Mouse (Mus musculus): Measurements from ENCODE around the gene Olfr845. TPM values are rescaled to one million over a fixed set of nuclear protein-coding genes. Genes with fewer than 3 reads are reported as not detected.

Olfr845 gene
- not detected for polyA plus RNA-seq (2017; shearing (Covaris generic))

DNA sequence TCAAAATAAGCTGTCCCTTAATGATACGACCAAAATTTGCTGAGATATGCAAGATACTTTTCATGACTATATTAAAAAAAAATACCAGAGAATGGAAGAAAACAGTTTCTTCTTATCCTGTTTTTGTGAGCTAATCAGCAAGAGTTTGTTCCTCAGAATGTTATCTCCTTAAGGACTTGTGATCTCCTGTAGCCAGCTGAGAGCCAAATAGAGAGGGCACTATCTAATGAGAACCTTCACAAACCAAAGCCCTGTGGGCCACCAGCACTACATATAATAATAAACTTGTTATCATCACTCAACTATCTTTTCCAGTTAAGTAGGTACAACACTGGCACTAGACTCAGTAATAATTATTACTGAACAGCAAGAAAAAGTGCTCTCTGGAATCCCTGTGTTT, at the start of gene Olfr845:
Gene Olfr845 (plus strand): TSS at position 301 of the 400 bp plus-strand sequence.

DNA sequence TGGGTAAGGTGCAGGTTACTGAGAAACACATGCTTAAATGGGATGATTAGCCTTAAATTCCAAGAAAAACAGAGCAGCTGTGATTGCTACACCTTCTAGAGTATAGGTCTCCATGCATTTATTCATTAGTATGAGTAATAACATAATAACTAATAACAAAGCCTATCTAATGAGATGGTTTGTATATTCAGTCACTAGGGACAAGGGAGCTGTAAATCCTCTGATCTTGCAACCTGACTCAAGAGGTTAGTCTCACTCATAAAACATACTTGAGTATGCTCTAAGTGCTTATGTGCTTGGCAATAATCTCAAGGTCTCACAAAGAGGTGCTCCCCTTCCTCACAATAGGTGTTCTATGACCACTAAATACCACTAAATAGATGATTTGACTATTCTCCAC, 20.2 kb upstream of the Olfr845 start, which contains the start of gene Olfr844:
Gene Olfr844 (plus strand): TSS at position 301 of the 400 bp plus-strand sequence.

DNA sequence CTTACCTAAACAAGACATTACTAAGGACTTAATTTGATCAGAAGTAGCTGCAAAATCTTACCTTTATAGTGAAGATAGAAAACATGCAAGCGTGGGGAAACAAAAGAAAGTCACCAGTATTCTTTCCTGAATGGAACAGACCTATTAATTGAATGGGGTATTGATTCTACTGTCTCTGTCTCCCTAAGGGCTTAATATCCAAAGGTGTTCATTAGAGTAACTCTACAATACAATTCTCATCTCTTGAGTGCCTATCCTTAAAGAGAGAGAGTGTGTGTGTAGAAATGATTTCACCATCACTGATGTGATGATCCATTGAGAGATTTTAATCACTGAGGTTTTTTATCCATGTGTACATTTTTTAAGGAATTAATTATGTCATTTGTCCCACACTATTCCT, 27.6 kb downstream of the Olfr845 start, which contains the start of gene Olfr846:
Gene Olfr846 (minus strand): TSS at position 101 of the 400 bp plus-strand sequence.

DNA sequence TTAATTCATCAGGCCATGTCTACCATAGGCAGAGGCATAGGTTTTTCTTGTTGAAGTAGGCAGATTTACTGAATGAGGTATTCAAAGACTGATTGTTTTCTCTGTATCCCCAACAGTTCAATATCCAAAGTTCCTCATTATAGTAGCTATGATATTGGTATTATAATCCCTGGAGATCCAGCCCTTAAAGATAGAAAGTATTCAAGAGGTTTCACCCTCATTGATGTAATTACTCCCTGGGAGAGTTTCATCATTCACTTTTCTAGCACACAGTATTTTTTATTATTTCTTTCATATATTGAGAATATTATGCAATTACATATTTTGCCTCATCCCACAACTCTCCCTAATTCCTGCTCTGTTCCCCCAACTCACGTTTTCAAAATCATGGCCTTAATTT, 42.3 kb downstream of the Olfr845 start, which contains the start of gene Olfr847:
Gene Olfr847 (minus strand): TSS at position 101 of the 400 bp plus-strand sequence.

Other genes starting within 250 kb of the Olfr845 start
- not detected for gene Olfr836, start 216.1 kb upstream of the Olfr845 start, polyA plus RNA-seq (2017; shearing (Covaris generic))
- gene Olfr837, start 200.1 kb upstream of the Olfr845 start, polyA plus RNA-seq (2017; shearing (Covaris generic)) = not detected
- not detected for gene Olfr839-ps1, start 159.1 kb upstream of the Olfr845 start, polyA plus RNA-seq (2017; shearing (Covaris generic))
- gene Olfr843, start 84.5 kb upstream of the Olfr845 start, polyA plus RNA-seq (2017; shearing (Covaris generic)) = not detected
- not detected for gene Olfr844, start 20.1 kb upstream of the Olfr845 start, polyA plus RNA-seq (2017; shearing (Covaris generic))
- gene Olfr846, start 27.5 kb downstream of the Olfr845 start, polyA plus RNA-seq (2017; shearing (Covaris generic)) = not detected
- gene Olfr847, start 42.2 kb downstream of the Olfr845 start, polyA plus RNA-seq (2017; shearing (Covaris generic)) = not detected
- gene Olfr849, start 103.8 kb downstream of the Olfr845 start, polyA plus RNA-seq (2017; shearing (Covaris generic)) = not detected
- not detected for gene Olfr850, start 141.8 kb downstream of the Olfr845 start, polyA plus RNA-seq (2017; shearing (Covaris generic))
- not detected for gene Olfr851, start 156.8 kb downstream of the Olfr845 start, polyA plus RNA-seq (2017; shearing (Covaris generic))
- gene Olfr853, start 204.6 kb downstream of the Olfr845 start, polyA plus RNA-seq (2017; shearing (Covaris generic)) = not detected
- not detected for gene Olfr854, start 230.9 kb downstream of the Olfr845 start, polyA plus RNA-seq (2017; shearing (Covaris generic))
- gene Olfr855, start 246.2 kb downstream of the Olfr845 start, polyA plus RNA-seq (2017; shearing (Covaris generic)) = not detected